Mouse (Mus musculus) cortical plate, adult 2 months (tissue): ENCODE measurements around the gene Plekhm3.

Experiments
- CTCF ChIP-seq: fragments of 200-500 bp; IDR thresholded peaks from 2 replicates; pipeline ENCODE4 v1.5.1; 2011; ENCODE audit warnings: mild to moderate bottlenecking, control low read depth, low read length; ENCODE audit not compliant: insufficient read depth; ENCODE audit errors: extremely low read depth
- POLR2A ChIP-seq: fragments of 200-500 bp; IDR thresholded peaks from 2 replicates; pipeline ENCODE4 v1.6.1; 2011; ENCODE audit warnings: mild to moderate bottlenecking, low read length, control low read depth; ENCODE audit not compliant: insufficient read depth; ENCODE audit errors: extremely low read depth

DNA sequence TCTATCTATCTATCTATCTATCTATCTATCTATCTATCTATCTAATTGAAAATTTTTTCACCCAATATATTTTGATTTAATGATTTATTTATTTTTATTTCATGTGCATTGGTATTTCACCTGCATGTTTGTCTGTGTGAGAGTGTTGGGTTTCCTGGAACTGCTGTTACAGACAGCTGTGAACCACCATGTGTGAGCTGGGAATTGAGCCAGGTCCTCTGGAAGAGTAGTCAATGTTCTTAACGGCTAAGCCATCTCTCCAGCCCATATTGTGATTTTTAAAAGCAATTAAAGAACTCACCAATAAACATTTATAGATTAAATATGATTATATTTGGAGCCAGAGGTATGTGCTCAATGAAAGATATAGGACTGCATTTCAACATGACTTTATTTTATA is 148.9 kb downstream of the Plekhm3 start:
- TF ChIP-seq POLR2A: no peak
- TF ChIP-seq CTCF: no peak
